Mouse (Mus musculus): Measurements from ENCODE around the gene Ube2b. TPM values are rescaled to one million over a fixed set of nuclear protein-coding genes. Genes with fewer than 3 reads are reported as not detected.
A peak's percentile ranks its signal among the peaks of the same experiment; 100 is the strongest.

Gene Ube2b
- polyA plus RNA-seq, 1 experiment from 2014 or later = 205 TPM

GRCm38 (mm10) chr11:52003772-52004528 lies 3.4 kb upstream of the Ube2b start, which contains the start of gene Cdkl3:
TSS of gene Cdkl3 (plus strand) at chr11:52004221.
- under 1% methylated on average over 51 of the region's 51 CpGs for WGBS
- Histone ChIP-seq H3K9ac (peak within 1 kb of the TSS; percentile 65), H3K27me3 (replicated peaks) (no peaks in the 10 kb centered on the region), H3K4me1 (peaks cover 2% of the 10 kb centered on the region; the same call in 1 of the 2 replicates), H3K9me3 (no peaks in the 10 kb centered on the region), H3K4me3 (replicated peaks) (peak within 1 kb of the TSS; percentile 74), H3K4me2 (peak within 1 kb of the TSS; percentile 72), H3K27ac (peak within 1 kb of the TSS; percentile 93), H3K36me3 (no peaks in the 10 kb centered on the region)
- peak; percentile 91 for ATAC-seq (ENCODE audit: insufficient read depth, low FRiP score, low read depth)

- peak overlapping the region; percentile 72 for H3K4me2 ChIP-seq
- H3K36me3 ChIP-seq = no peaks in the 10 kb centered on the region
- peak overlapping the region; percentile 93 for H3K27ac ChIP-seq
- no peak for ATAC-seq (ENCODE audit: insufficient read depth, low FRiP score, low read depth)
- WGBS = 13% methylated on average over 4 of the region's 4 CpGs
- no peaks in the 10 kb centered on the region for H3K27me3 ChIP-seq (replicated peaks)
- no peaks in the 10 kb centered on the region for H3K9me3 ChIP-seq
- H3K4me1 ChIP-seq = peaks cover 4% of the 10 kb centered on the region; the same call in 1 of the 2 replicates
- H3K9ac ChIP-seq = peak overlapping the region; percentile 40; the same call in 1 of the 2 replicates
- peak overlapping the region; percentile 74 for H3K4me3 ChIP-seq (replicated peaks)
These were observed 2.9 kb upstream of the Ube2b start for GRCm38 (mm10) chr11:52003505-52003771.

GRCm38 (mm10) chr11:52002842-52003504 lies 2.4 kb upstream of the Ube2b start:
- no peak overlapping the region for H3K9ac ChIP-seq
- peak overlapping the region; percentile 93 for H3K27ac ChIP-seq
- H3K4me3 ChIP-seq (replicated peaks) = peak overlapping the region; percentile 74
- no peak for ATAC-seq (ENCODE audit: insufficient read depth, low FRiP score, low read depth)
- no peaks in the 10 kb centered on the region for H3K36me3 ChIP-seq
- 72% methylated on average over 13 of the region's 13 CpGs for WGBS
- no peaks in the 10 kb centered on the region for H3K9me3 ChIP-seq
- H3K27me3 ChIP-seq (replicated peaks) = no peaks in the 10 kb centered on the region
- peaks cover 4% of the 10 kb centered on the region; the same call in 1 of the 2 replicates for H3K4me1 ChIP-seq
- peak overlapping the region; percentile 72 for H3K4me2 ChIP-seq

- Histone ChIP-seq H3K4me1 (peaks cover 4% of the 10 kb centered on the region; the same call in 1 of the 2 replicates), H3K9me3 (no peaks in the 10 kb centered on the region), H3K9ac (no peak overlapping the region), H3K4me2 (no peak overlapping the region), H3K36me3 (peaks cover 5% of the 10 kb centered on the region; the same call in 1 of the 2 replicates), H3K4me3 (replicated peaks) (no peak overlapping the region), H3K27me3 (replicated peaks) (no peaks in the 10 kb centered on the region), H3K27ac (no peak overlapping the region)
- 91% methylated on average over 8 of the region's 8 CpGs for WGBS
- no peak for ATAC-seq (ENCODE audit: insufficient read depth, low FRiP score, low read depth)
These were observed 1.3 kb upstream of the Ube2b start for GRCm38 (mm10) chr11:52001861-52002260.

GRCm38 (mm10) chr11:52001341-52001740 lies 779 bp upstream of the Ube2b start:
- 68% methylated on average over 10 of the region's 10 CpGs for WGBS
- Histone ChIP-seq H3K36me3 (peaks cover 8% of the 10 kb centered on the region), H3K9ac (no peak overlapping the region), H3K4me3 (replicated peaks) (peak overlapping the region; percentile 96; the same call in 1 of the 2 replicates), H3K9me3 (no peaks in the 10 kb centered on the region), H3K4me2 (peak overlapping the region; percentile 50; the same call in 1 of the 2 replicates), H3K27ac (peak overlapping the region; percentile 98), H3K4me1 (peaks cover 4% of the 10 kb centered on the region; the same call in 1 of the 2 replicates), H3K27me3 (replicated peaks) (no peaks in the 10 kb centered on the region)
- ATAC-seq (ENCODE audit: insufficient read depth, low FRiP score, low read depth) = no peak

GRCm38 (mm10) chr11:51999611-52000289 lies 812 bp downstream of the Ube2b start:
- H3K9ac ChIP-seq = peak overlapping the region; percentile 96
- under 1% methylated on average over 29 of the region's 29 CpGs for WGBS
- H3K4me3 ChIP-seq (replicated peaks) = peak overlapping the region; percentile 96
- H3K27me3 ChIP-seq (replicated peaks) = no peaks in the 10 kb centered on the region
- peaks cover 4% of the 10 kb centered on the region; the same call in 1 of the 2 replicates for H3K4me1 ChIP-seq
- H3K36me3 ChIP-seq = peaks cover 19% of the 10 kb centered on the region
- ATAC-seq (ENCODE audit: insufficient read depth, low FRiP score, low read depth) = peak; percentile 30
- H3K4me2 ChIP-seq = peak overlapping the region; percentile 74
- H3K27ac ChIP-seq = peak overlapping the region; percentile 98
- H3K9me3 ChIP-seq = no peaks in the 10 kb centered on the region

- H3K27me3 ChIP-seq (replicated peaks) = no peaks in the 10 kb centered on the region
- H3K4me2 ChIP-seq = no peak overlapping the region
- H3K4me3 ChIP-seq (replicated peaks) = no peak overlapping the region
- H3K9me3 ChIP-seq = no peaks in the 10 kb centered on the region
- H3K27ac ChIP-seq = no peak overlapping the region
- 92% methylated on average over 6 of the region's 6 CpGs for WGBS
- no peak for ATAC-seq (ENCODE audit: insufficient read depth, low FRiP score, low read depth)
- no peak overlapping the region for H3K9ac ChIP-seq
- H3K36me3 ChIP-seq = peaks cover 22% of the 10 kb centered on the region
- peaks cover 8% of the 10 kb centered on the region; the same call in 1 of the 2 replicates for H3K4me1 ChIP-seq
These were observed 28.9 kb downstream of the Ube2b start for GRCm38 (mm10) chr11:51971644-51972043.

- no peaks in the 10 kb centered on the region for H3K27me3 ChIP-seq (replicated peaks)
- no peak overlapping the region for H3K4me3 ChIP-seq (replicated peaks)
- peaks cover 8% of the 10 kb centered on the region; the same call in 1 of the 2 replicates for H3K4me1 ChIP-seq
- no peak for ATAC-seq (ENCODE audit: insufficient read depth, low FRiP score, low read depth)
- H3K9me3 ChIP-seq = no peaks in the 10 kb centered on the region
- no peak overlapping the region for H3K4me2 ChIP-seq
- no peak overlapping the region for H3K27ac ChIP-seq
- 89% methylated on average over 2 of the region's 2 CpGs for WGBS
- H3K9ac ChIP-seq = no peak overlapping the region
- peaks cover 17% of the 10 kb centered on the region for H3K36me3 ChIP-seq
These were observed 31.1 kb downstream of the Ube2b start for GRCm38 (mm10) chr11:51969511-51969910.

GRCm38 (mm10) chr11:51968896-51969295 lies 31.7 kb downstream of the Ube2b start:
- H3K36me3 ChIP-seq = peaks cover 17% of the 10 kb centered on the region
- WGBS = 85% methylated on average over 9 of the region's 9 CpGs
- no peak overlapping the region for H3K27ac ChIP-seq
- H3K9me3 ChIP-seq = no peaks in the 10 kb centered on the region
- H3K27me3 ChIP-seq (replicated peaks) = no peaks in the 10 kb centered on the region
- H3K9ac ChIP-seq = no peak overlapping the region
- H3K4me1 ChIP-seq = peaks cover 8% of the 10 kb centered on the region; the same call in 1 of the 2 replicates
- H3K4me2 ChIP-seq = 0 out of 2 replicates have a peak overlapping the region, but pooled peaks have one; percentile 93
- ATAC-seq (ENCODE audit: insufficient read depth, low FRiP score, low read depth) = no peak
- H3K4me3 ChIP-seq (replicated peaks) = no peak overlapping the region

GRCm38 (mm10) chr11:51967443-51968401 lies 32.8 kb downstream of the Ube2b start, which contains the start of gene Cdkn2aipnl:
TSS of gene Cdkn2aipnl (plus strand) at chr11:51967661.
- Histone ChIP-seq H3K4me3 (replicated peaks) (peak within 1 kb of the TSS; percentile 81), H3K27ac (peak within 1 kb of the TSS; percentile 62), H3K9ac (peak within 1 kb of the TSS; percentile 65), H3K4me1 (peaks cover 8% of the 10 kb centered on the region; the same call in 1 of the 2 replicates), H3K27me3 (replicated peaks) (no peaks in the 10 kb centered on the region), H3K9me3 (no peaks in the 10 kb centered on the region), H3K4me2 (peak within 1 kb of the TSS; percentile 93), H3K36me3 (peaks cover 15% of the 10 kb centered on the region)
- WGBS = 1% methylated on average over 63 of the region's 63 CpGs
- ATAC-seq (ENCODE audit: insufficient read depth, low FRiP score, low read depth) = peak; percentile 92

- H3K4me3 ChIP-seq (replicated peaks) = no peak overlapping the region
- no peak overlapping the region for H3K4me2 ChIP-seq
- H3K27me3 ChIP-seq (replicated peaks) = no peaks in the 10 kb centered on the region
- no peaks in the 10 kb centered on the region for H3K9me3 ChIP-seq
- ATAC-seq (ENCODE audit: insufficient read depth, low FRiP score, low read depth) = no peak
- WGBS = 78% methylated on average over 5 of the region's 5 CpGs
- peaks cover 8% of the 10 kb centered on the region; the same call in 1 of the 2 replicates for H3K4me1 ChIP-seq
- no peak overlapping the region for H3K9ac ChIP-seq
- peaks cover 5% of the 10 kb centered on the region; the same call in 1 of the 2 replicates for H3K36me3 ChIP-seq
- H3K27ac ChIP-seq = no peak overlapping the region
These were observed 33.9 kb downstream of the Ube2b start for GRCm38 (mm10) chr11:51966651-51967050.

All from stomach, embryonic 15.5 days (tissue).